Mouse (Mus musculus): ENCODE measurements around the gene Rpl3l.

The Rpl3l gene

DNA sequence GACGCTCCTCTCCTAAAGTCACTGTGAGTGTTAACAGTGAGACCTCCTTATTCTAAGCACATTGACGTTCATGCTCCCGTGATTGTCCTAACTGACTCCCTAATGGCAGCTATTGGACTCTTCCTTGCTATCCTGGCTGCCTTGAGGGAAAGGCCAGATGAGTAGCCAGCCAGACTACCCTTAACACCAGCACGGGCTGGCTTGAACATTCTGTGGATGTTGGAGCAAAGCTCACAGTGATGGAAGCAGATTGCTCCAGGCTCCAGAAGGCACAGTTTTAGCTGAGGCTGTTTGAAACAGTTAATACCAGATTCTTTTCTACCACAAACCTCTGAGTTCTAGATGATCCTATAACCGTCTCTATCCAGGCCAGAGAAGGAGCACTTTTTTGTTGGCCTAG lies 16.3 kb downstream of the Rpl3l start:
- DNase-seq: no peak

DNA sequence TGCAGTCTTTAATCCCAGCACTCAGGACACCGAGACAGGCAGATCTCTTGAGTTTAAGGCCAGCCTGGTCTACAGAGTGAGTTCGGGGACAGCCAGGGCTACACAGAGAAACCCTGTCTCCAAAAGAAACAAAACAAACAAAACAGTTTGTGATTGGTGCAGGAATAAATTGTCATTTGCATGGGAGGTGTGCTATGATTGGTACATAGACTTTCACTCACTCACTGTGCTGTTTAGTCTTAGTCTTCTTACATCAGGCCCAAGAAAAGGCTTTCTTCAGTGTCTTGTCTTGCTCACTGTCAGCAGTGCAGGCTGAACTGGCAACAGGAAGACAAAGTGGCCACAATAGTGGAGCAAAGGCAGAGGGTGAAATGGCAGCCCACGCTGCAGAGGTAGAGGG lies 16.8 kb downstream of the Rpl3l start:
- DNase-seq: no peak

DNA sequence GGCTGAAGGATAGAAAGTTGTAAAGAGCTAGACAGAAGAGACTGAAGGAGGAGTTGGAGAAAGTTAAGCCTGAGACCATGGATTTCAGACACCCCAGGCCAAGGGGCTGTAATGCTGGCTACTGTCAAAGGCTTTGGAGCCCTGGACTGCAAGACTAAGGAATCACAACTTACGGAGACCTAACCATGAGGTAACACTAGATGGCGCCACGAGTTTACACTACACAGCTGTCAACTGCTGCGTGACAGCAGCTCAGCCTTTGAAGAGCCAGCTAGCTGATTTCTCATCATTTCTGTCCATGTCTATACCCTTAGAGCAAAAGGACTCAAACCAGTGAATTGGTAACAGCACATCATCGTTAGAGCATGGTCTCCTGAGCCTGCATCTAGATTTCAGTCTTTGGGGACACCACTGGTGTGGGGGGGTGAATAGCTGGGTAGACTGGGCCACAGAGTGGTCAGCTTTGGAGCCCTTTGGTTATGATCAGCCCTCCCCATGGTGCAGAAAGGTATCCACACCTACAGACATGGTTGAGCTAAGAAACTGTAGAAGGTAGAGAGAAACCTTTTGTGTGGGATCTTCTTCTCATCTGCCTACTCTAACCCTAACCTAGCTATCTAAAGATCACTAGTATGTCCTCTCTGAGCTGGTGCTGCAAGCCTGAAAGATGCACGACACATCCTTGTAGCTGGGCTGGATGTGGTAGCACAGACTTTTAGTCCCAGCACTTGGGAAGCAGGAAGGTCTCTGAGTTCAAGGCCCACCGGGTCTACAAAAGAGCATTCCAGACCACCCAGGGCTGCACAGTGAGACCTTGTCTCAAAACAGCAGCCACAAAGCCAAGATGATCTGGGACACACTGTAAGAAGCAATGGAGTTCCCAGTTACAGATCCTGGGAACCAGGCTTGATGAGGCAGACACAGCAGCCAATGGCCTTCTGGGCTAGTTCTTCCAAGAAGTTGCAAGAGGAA lies 18.2 kb downstream of the Rpl3l start:
- peak; percentile 91 for DNase-seq

DNA sequence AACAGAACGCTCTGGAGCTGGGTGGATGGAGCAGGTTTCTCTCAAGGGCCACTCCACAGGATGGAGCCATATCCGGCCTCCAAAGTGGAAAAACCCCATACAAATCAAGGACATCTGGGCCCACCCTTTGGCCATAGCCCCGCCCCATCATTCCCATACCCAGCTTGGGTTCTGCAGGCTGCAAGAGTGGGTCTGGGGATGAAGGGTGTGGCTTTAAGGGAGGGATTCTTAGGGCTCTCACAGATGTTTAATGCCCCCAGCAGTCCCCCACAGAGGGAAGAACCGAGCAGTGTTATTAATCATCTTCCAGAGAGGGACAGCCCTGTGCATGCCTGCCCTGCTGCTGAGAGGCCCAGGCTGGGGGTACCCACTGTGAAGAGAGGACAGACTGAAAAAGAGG lies 19.4 kb downstream of the Rpl3l start:
- DNase-seq: no peak

DNA sequence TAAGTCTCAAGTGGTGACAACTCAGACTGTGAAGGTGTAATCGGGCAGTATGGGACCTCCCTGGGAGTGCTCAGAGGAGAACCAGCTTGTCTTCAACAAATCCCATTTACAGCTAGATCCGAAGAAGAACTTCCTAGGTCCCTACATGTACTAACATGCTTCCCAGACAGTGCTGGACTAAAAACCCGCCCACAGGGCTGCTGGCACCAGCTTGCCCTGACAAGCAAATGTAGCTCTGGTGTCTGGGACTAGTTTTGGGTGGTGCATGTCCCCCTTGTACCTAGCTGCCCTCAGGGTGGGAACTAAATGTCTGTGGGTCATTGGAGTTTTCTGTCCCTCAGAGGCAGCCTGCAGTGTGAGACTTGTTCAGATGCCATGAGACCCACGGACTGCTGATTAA lies 23.9 kb downstream of the Rpl3l start:
- DNase-seq: no peak

DNA sequence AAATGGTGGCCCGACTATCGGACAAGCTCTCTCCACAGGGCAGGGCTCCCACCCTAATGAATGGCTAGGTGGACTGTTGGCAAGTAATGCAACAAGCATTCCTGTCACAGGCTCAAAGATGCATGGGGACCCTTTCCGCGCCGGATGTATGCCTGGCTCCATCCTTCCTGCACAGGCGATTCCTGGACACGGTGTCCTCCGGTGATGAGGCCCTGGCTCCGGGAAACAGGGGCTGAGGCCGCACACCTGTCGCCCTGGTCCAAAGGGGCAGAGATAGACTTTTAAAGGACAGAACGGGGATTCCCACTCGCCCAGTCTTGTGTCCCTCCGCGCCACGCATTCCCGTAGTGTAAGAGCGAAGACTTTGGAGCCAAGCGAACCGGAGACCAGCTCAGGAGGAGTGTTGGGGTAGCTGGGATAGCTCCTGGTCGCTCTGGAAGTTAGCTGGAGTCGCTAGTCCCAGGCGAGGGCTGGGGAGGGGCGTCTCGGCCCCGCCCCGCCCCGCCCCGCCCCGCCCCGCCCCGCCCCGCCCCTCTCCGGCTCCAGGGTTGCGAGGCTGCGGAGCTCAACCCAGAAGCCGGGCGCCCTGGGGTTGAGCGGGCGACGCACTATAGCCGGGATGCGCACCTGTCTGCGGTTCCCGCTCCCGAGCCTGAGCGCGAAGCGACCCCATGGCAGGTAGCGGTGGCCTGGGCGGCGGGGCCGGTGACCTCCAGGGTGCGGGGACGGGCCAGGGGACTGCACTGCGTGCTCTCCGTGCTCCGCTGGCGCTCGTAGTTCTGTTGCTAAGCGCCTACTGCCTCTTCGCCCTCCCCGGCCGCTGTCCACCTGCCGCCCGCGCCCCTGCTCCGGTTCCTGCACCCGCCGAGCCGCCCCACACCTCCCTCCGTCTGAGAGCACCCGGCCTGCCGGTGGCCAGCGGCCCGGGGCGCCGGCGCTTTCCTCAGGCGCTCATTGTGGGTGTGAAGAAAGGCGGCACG lies 25.1 kb downstream of the Rpl3l start, which contains the start of gene Hs3st6:
Hs3st6 (plus strand) TSS at position 574 of the 980 bp plus-strand sequence.
- DNase-seq: peak; percentile 78

DNA sequence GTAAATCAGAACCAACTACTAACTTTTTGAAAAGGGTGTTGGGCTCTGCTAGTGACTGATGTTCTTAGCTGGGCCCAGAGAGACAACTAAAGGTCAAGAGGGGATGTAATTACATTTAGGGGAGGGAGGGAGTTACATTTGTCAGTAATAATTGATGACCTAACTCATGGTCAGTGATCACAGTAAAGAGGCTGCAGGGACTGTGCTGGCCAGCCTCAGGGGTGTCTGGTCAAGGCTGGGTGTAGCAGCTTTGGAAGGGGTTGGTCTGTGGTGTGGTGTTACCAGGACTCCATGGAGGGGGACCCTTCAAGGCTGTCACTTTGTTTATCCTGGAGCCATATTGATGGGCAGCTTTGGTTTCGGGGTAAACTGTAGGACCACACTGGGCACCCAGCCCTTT lies 29.8 kb downstream of the Rpl3l start:
- no peak for DNase-seq

DNA sequence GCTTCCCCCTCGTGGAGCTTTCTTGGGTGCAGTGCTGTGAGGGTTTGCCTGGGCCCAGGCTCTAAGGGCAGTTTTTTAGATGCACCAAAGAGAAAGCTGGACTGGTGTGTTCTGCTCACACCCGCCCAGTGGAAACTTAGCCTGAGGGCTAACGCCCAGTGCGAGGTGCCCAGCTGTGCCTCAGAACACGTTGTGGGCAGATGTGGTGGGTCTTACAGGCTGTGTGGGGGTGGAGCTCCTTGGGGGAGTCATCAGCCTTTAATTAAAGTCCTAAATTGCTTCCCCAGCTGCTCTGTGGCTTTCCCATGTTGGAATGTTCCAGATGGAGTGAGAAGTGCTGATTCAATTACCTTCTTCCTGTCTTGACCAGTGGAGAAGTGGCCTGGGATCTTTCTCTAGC lies 33.5 kb downstream of the Rpl3l start:
- peak; percentile 48 for DNase-seq

DNA sequence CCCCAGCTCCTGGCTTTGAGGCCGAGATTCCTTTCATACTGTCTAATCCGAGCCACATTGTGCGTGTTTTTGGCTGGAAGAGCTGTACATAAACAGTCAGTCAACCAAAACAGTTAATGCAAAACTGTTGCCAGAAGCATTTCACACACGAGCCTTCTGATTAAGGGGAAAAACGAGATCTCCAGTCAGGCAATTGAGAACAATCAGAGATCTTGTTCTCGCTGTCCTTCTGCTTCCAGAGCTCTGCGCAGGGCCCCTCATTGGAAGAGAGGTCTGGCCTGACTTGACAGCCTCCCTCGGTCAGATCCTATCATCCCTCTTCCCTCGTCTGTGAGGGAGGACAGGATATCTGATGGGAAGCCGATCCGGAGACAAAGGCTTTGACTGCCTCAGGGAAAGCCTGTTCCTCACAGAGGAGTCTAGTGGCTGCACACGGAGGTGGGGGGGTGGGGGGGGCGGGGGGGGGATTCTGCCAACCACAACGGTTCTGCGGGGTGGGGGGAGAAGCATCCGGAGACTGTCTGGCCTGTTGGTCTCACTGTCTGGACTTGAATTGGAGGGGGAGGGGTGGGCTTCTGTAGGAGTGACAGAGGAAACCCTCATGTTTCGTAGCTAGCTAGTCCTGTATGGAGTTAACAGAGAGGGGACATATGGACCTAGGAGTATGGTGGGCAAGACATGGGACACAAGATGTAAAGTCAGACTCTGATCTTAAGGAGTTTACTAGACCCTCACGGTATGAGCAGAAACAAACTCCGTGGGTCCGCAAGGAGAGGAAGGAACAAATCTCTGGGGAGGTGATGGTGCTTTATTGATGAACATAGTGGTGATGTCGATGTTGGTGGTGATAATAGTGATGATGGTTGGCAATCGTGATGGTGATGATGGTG lies 37.6 kb downstream of the Rpl3l start:
- no peak for DNase-seq

DNA sequence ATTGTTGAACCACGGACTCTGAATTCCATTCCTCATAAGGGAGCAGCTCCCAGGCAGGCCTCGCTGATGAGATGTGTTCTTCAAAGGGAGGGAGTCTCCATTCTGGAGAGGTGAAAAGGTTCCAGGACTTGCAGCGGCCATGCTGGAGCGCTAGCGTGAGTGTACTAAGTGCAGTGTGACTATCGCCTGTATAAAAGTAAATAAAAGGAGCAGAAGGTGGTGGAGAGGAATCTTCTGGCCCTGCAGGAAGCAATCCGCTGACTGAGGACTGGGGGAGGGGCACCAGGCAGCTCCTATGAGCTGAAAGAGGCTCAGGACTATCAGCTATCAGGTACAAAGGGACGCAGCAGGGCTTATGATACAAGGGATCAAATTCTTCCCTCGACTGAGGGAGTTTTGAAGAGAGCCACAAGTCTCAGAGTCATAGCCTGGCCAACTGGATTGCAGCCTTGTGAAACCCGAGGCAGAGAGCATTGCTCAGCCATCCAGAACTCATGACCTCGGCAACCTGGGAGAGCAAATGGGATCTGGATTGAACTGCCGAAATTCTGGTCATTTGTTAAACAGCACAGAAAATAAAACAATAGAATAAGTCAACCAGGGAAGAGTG lies 38.8 kb downstream of the Rpl3l start:
- DNase-seq: no peak

DNA sequence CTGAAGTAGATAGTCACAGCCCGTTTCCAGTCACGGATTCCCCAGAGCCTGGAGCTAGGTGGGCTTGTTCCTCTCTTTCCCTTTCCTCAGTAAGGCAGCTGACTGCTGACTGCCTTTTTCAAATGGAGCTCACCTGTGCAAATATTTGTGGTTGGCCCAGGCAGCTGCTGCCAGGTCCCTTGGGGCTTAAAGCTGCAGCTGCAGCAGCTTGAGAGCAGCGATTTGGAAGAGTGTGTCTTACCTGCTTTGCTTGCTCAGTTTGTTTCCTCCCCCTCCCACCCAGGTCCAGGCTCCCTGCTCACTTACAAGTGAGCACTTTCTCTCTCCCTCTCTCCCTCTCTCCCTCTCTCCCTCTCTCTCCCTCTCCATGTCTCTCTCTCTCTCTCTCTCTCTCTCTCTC lies 41.5 kb downstream of the Rpl3l start:
- DNase-seq: no peak

DNA sequence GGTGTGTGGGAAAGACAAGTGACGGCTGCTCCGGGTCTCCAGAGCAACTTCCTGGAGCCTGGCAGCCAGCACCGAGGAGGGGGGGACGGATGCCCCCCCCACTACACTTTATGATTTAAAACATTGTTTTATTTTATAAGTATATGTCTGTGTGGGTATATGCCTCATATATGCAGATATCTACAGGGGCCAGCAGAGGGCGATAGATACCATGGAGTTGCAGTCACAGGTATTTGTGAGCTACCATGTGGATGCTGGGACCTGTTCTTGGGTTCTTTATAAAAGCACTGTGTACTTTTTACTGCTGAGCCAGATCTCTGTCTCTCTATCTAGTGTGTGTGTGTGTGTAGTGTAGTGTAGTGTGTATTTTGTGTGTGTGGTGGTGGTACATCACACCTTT lies 45.6 kb downstream of the Rpl3l start:
- DNase-seq: no peak

DNA sequence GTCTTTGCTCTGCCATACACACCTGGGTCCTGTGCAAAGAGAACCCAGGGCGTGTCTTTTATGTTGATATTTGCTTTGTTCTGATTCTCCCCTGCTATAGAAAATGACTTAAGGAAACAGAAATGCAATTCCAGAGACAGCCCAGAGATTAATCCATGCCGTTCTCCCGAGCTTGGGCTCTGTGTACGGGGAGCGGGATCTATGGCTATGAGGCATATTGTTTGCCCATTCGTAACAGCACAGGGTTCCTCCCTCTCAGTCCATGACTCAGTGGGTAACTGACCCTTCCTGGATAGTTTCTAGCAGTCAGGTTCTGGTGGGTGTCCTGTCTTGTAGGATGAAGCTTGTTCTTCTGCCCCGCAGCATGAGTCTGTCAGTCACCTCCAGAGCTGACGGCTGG lies 47.6 kb downstream of the Rpl3l start:
- DNase-seq: no peak

DNA sequence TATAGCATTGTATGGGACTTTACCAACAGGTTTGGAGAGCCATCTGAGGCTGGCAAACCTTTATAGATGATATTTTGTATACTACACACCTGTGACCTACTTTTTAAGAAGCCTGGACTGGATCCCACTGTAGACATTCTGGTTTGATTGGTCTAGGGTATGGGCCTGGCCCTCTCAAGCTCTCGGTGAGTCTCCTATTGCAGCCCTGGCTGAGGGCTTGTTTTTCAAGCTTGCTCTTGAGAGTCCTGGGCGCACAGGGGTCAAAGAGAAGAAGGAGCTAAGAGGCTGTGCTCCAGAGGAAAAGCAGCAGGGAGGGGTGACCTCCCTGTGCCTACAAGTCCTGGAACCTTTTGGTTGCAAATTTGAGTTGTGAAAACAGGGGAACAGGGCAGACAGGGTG lies 49.5 kb downstream of the Rpl3l start:
- DNase-seq: no peak

DNA sequence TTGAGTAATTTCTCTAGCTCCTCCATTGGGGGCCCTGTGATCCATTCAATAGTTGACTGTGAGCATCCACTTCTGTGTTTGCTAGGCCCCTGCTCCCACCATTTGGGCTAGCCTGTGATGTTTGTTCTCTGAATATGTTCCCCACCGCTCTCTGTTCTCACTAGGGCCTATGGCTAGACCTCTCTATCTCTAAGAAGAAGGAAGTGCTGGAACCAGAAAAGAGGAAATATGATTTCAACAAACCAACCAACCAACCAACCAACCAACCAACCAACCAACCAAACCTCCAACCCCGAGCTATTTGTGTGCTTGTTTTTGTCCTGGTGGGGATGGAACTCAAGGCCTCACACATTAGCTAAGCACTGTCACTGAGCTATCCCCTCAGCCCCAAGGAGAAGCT lies 53.2 kb downstream of the Rpl3l start:
- DNase-seq: no peak

Measured in embryo, embryonic 11 days (tissue).